Mouse (Mus musculus): Measurements from ENCODE around the gene Rhbdf2.

Gene Rhbdf2

GRCm38 (mm10) chr11:116589574-116589973, 37.2 kb downstream of the Rhbdf2 start:
- DNase-seq (ENCODE audit: low read depth, low spot score), result no peak

GRCm38 (mm10) chr11:116589020-116589531, 37.7 kb downstream of the Rhbdf2 start:
- DNase-seq (ENCODE audit: low read depth, low spot score), result no peak

- DNase-seq (ENCODE audit: low read depth, low spot score), result peak; percentile 47
Measured at GRCm38 (mm10) chr11:116586801-116587631, 39.8 kb downstream of the Rhbdf2 start.

GRCm38 (mm10) chr11:116586310-116586709, 40.5 kb downstream of the Rhbdf2 start, which contains the start of gene Aanat:
TSS of gene Aanat (plus strand) at chr11:116586432.
- no peak for DNase-seq (ENCODE audit: low read depth, low spot score)

GRCm38 (mm10) chr11:116585682-116586081, 41.1 kb downstream of the Rhbdf2 start:
- no peak for DNase-seq (ENCODE audit: low read depth, low spot score)

- DNase-seq (ENCODE audit: low read depth, low spot score), result peak; percentile 81
Measured at GRCm38 (mm10) chr11:116581376-116581814, 45.4 kb downstream of the Rhbdf2 start, which contains the start of gene Ube2o. TSS of gene Ube2o (minus strand) at chr11:116581447.

- DNase-seq (ENCODE audit: low read depth, low spot score), result peak; percentile 50
Measured at GRCm38 (mm10) chr11:116580711-116581375, 46.0 kb downstream of the Rhbdf2 start.

- peak; percentile 53 for DNase-seq (ENCODE audit: low read depth, low spot score)
Measured at GRCm38 (mm10) chr11:116580031-116580652, 46.7 kb downstream of the Rhbdf2 start.

GRCm38 (mm10) chr11:116579280-116579679, 47.5 kb downstream of the Rhbdf2 start:
- no peak for DNase-seq (ENCODE audit: low read depth, low spot score)

GRCm38 (mm10) chr11:116575396-116575795, 51.4 kb downstream of the Rhbdf2 start:
- DNase-seq (ENCODE audit: low read depth, low spot score), result no peak

- DNase-seq (ENCODE audit: low read depth, low spot score), result no peak
Measured at GRCm38 (mm10) chr11:116574982-116575381, 51.8 kb downstream of the Rhbdf2 start.

- DNase-seq (ENCODE audit: low read depth, low spot score), result no peak
Measured at GRCm38 (mm10) chr11:116574486-116574885, 52.3 kb downstream of the Rhbdf2 start.

GRCm38 (mm10) chr11:116572756-116573543, 53.9 kb downstream of the Rhbdf2 start:
- peak; percentile 62 for DNase-seq (ENCODE audit: low read depth, low spot score)

- peak; percentile 58 for DNase-seq (ENCODE audit: low read depth, low spot score)
Measured at GRCm38 (mm10) chr11:116571767-116572679, 54.8 kb downstream of the Rhbdf2 start.

- DNase-seq (ENCODE audit: low read depth, low spot score), result no peak
Measured at GRCm38 (mm10) chr11:116570821-116571220, 56.0 kb downstream of the Rhbdf2 start.

GRCm38 (mm10) chr11:116567531-116567930, 59.3 kb downstream of the Rhbdf2 start:
- DNase-seq (ENCODE audit: low read depth, low spot score), result no peak

GRCm38 (mm10) chr11:116565283-116566041, 61.4 kb downstream of the Rhbdf2 start:
- no peak for DNase-seq (ENCODE audit: low read depth, low spot score)

GRCm38 (mm10) chr11:116556308-116556707, 70.5 kb downstream of the Rhbdf2 start:
- DNase-seq (ENCODE audit: low read depth, low spot score), result no peak

- no peak for DNase-seq (ENCODE audit: low read depth, low spot score)
Measured at GRCm38 (mm10) chr11:116555572-116555971, 71.2 kb downstream of the Rhbdf2 start.

All from 3T3-L1 (cell line).